Mouse (Mus musculus): ENCODE results near the gene Usp12. TPM values are rescaled to one million over a fixed set of nuclear protein-coding genes. Genes with fewer than 3 reads are reported as not detected.

Usp12 gene
- polyA plus RNA-seq, 1 experiment, result 30.3 TPM

DNA sequence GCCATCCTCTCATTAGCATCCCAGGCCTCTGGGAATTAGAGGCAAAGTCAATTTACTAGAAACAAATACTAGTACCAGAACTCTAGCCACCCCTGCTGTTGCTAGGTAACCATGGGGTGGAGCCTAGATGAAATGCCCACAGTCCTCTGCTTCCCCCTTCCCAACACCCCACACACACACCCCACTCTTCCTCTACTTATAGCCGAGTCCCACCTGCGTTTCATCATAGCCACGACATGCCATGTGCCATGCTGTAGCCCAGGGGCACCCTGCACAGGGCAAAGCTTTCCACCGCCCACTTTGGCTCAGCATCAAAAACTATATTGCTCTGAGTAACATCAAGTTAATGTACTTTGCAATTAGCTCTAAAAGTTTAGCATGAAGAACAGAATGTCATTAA lies 67.8 kb downstream of the Usp12 start:
- TF ChIP-seq POLR2A (IDR thresholded peaks at IDR 0.05; ENCODE audit: low read depth, low read length) (no peak), CTCF (IDR thresholded peaks at IDR 0.05; ENCODE audit: borderline replicate concordance, insufficient read depth, low read length) (no peak)
- H3K4me1 ChIP-seq (ENCODE audit: control insufficient read depth, insufficient read depth, low read length), result 0 out of 2 replicates have a peak, but pooled peaks cover 4% of the 10 kb centered on the region
- H3K27ac ChIP-seq (ENCODE audit: insufficient read depth, low read length), result no peak overlapping the region
- H3K4me3 ChIP-seq (ENCODE audit: insufficient read depth, low read length), result no peak overlapping the region

- H3K4me1 ChIP-seq (ENCODE audit: control insufficient read depth, insufficient read depth, low read length), result peaks cover 8% of the 10 kb centered on the region; the same call in 1 of the 2 replicates
- no peak overlapping the region for H3K27ac ChIP-seq (ENCODE audit: insufficient read depth, low read length)
- no peak overlapping the region for H3K4me3 ChIP-seq (ENCODE audit: insufficient read depth, low read length)
- no peak for TF ChIP-seq POLR2A (IDR thresholded peaks at IDR 0.05; ENCODE audit: low read depth, low read length)
Observed at GRCm38 (mm10) chr5:146724956-146725355, 69.8 kb downstream of the Usp12 start.

DNA sequence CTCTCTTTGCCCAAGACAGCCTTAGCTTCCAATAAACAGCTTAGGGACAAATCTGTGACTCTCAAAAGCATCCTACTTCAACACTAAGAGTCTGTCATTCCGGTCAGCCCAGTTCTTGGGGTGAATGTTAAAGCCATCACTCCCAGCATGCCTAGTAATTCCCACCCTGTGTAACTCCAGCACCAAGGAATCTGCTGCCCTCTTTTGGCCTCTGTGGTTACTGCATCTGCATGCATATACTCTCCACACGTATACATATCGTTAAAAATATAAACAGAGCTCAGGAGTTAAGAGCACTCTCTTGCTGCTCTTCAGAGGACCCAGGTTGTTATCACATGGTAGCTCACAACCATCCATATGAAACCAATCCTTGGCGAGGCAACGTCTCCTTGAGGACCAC lies 71.4 kb downstream of the Usp12 start:
- TF ChIP-seq CTCF (IDR thresholded peaks at IDR 0.05; ENCODE audit: borderline replicate concordance, insufficient read depth, low read length) (no peak), POLR2A (IDR thresholded peaks at IDR 0.05; ENCODE audit: low read depth, low read length) (no peak)
- H3K4me3 ChIP-seq (ENCODE audit: insufficient read depth, low read length), result no peak overlapping the region
- peaks cover 8% of the 10 kb centered on the region; the same call in 1 of the 2 replicates for H3K4me1 ChIP-seq (ENCODE audit: control insufficient read depth, insufficient read depth, low read length)
- H3K27ac ChIP-seq (ENCODE audit: insufficient read depth, low read length), result no peak overlapping the region

GRCm38 (mm10) chr5:146722226-146722625 lies 72.6 kb downstream of the Usp12 start:
- Histone ChIP-seq H3K4me1 (ENCODE audit: control insufficient read depth, insufficient read depth, low read length) (peaks cover 8% of the 10 kb centered on the region; the same call in 1 of the 2 replicates), H3K4me3 (ENCODE audit: insufficient read depth, low read length) (no peak overlapping the region), H3K27ac (ENCODE audit: insufficient read depth, low read length) (no peak overlapping the region)
- TF ChIP-seq CTCF (IDR thresholded peaks at IDR 0.05; ENCODE audit: borderline replicate concordance, insufficient read depth, low read length) (no peak), POLR2A (IDR thresholded peaks at IDR 0.05; ENCODE audit: low read depth, low read length) (no peak)

DNA sequence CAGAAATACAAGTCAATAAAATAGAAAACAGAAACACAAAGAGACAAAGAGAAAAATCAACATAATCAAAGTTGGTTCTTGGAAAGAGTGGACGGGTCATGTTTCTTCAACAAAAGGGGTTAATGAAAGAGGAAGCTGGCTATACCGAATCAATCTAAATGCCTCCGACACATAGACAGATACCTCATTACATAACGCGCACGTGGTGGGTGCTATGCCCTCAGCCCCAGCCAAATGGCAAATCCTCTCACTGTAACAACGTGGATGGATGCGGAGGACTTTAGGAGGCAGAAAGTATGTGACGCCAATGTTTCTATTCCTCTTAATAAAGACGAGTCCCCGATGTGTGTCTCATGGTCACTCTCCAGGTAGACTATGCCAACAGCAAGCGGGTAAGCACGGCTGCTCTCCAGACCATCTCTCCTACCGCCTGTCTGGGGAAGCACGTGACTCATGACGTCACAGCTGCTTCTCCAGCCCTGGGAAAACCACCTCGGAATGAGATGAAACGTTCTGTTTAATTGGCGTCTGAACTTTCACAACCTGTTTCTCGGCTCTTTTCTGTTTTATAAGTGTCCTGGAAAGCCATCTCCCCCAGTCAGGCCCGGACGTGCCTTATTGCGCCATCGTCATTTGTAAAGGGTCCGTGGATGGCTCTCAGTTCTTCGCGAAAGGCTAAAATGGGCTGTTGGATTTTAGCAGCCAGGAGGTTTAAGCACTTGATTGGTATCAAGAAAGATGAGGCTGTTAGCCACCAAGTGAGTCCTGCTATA lies 75.0 kb downstream of the Usp12 start:
- TF ChIP-seq CTCF (IDR thresholded peaks at IDR 0.05; ENCODE audit: borderline replicate concordance, insufficient read depth, low read length) (no peak), POLR2A (IDR thresholded peaks at IDR 0.05; ENCODE audit: low read depth, low read length) (no peak)
- Histone ChIP-seq H3K4me3 (ENCODE audit: insufficient read depth, low read length) (no peak overlapping the region), H3K4me1 (ENCODE audit: control insufficient read depth, insufficient read depth, low read length) (peaks cover 8% of the 10 kb centered on the region; the same call in 1 of the 2 replicates)

GRCm38 (mm10) chr5:146713836-146714235 lies 81.0 kb downstream of the Usp12 start:
- no peak overlapping the region for H3K4me3 ChIP-seq (ENCODE audit: insufficient read depth, low read length)
- H3K27ac ChIP-seq (ENCODE audit: insufficient read depth, low read length), result no peak overlapping the region
- no peaks in the 10 kb centered on the region for H3K4me1 ChIP-seq (ENCODE audit: control insufficient read depth, insufficient read depth, low read length)
- TF ChIP-seq CTCF (IDR thresholded peaks at IDR 0.05; ENCODE audit: borderline replicate concordance, insufficient read depth, low read length), result no peak
- TF ChIP-seq POLR2A (IDR thresholded peaks at IDR 0.05; ENCODE audit: low read depth, low read length), result no peak

More for the DNA sequence above, 75.0 kb downstream of the Usp12 start:
- no peak overlapping the region for H3K27ac ChIP-seq (ENCODE audit: insufficient read depth, low read length)

GRCm38 (mm10) chr5:146713088-146713487 lies 81.7 kb downstream of the Usp12 start:
- no peak overlapping the region for H3K27ac ChIP-seq (ENCODE audit: insufficient read depth, low read length)

DNA sequence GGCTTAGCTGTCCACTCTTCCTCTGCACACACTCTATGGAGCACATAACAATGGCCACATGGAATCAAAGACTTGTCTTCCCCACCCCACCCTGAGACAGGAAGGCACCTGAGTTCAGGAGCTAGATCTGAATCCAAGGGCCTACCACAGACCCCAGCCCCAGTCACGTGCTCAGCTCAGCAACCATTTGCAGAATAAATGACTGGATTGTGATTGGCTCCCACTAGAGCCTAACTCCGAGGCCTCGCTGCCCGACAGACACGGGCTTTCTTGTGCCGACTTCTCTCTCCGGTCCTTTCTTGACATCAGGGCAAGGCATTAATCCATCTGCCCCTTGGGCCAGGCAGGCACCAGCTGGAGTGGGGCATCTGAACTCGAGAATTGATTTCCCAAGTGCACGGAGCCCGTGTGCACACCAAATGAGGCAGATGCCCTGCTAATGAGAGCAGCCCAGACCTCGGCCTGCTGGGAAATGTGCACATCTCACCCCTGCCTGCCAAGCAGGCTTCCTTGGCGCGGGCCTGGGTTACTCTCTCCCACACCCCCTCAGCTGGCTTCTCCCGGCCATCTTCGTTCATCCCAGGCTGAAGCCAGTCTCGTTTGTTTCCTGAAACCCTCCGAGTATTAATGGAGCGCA lies 82.4 kb downstream of the Usp12 start:
- Histone ChIP-seq H3K27ac (ENCODE audit: insufficient read depth, low read length) (no peak overlapping the region), H3K4me3 (ENCODE audit: insufficient read depth, low read length) (no peak overlapping the region), H3K4me1 (ENCODE audit: control insufficient read depth, insufficient read depth, low read length) (no peaks in the 10 kb centered on the region)
- TF ChIP-seq POLR2A (IDR thresholded peaks at IDR 0.05; ENCODE audit: low read depth, low read length) (no peak), CTCF (IDR thresholded peaks at IDR 0.05; ENCODE audit: borderline replicate concordance, insufficient read depth, low read length) (no peak)

More at GRCm38 (mm10) chr5:146713088-146713487, 81.7 kb downstream of the Usp12 start:
- Histone ChIP-seq H3K4me1 (ENCODE audit: control insufficient read depth, insufficient read depth, low read length) (no peaks in the 10 kb centered on the region), H3K4me3 (ENCODE audit: insufficient read depth, low read length) (no peak overlapping the region)
- TF ChIP-seq CTCF (IDR thresholded peaks at IDR 0.05; ENCODE audit: borderline replicate concordance, insufficient read depth, low read length), result no peak
- TF ChIP-seq POLR2A (IDR thresholded peaks at IDR 0.05; ENCODE audit: low read depth, low read length), result no peak

- TF ChIP-seq CTCF (IDR thresholded peaks at IDR 0.05; ENCODE audit: borderline replicate concordance, insufficient read depth, low read length), result no peak
- no peak for TF ChIP-seq POLR2A (IDR thresholded peaks at IDR 0.05; ENCODE audit: low read depth, low read length)
- H3K27ac ChIP-seq (ENCODE audit: insufficient read depth, low read length), result no peak overlapping the region
- no peak overlapping the region for H3K4me3 ChIP-seq (ENCODE audit: insufficient read depth, low read length)
- no peaks in the 10 kb centered on the region for H3K4me1 ChIP-seq (ENCODE audit: control insufficient read depth, insufficient read depth, low read length)
Observed at GRCm38 (mm10) chr5:146709361-146709760, 85.4 kb downstream of the Usp12 start.

DNA sequence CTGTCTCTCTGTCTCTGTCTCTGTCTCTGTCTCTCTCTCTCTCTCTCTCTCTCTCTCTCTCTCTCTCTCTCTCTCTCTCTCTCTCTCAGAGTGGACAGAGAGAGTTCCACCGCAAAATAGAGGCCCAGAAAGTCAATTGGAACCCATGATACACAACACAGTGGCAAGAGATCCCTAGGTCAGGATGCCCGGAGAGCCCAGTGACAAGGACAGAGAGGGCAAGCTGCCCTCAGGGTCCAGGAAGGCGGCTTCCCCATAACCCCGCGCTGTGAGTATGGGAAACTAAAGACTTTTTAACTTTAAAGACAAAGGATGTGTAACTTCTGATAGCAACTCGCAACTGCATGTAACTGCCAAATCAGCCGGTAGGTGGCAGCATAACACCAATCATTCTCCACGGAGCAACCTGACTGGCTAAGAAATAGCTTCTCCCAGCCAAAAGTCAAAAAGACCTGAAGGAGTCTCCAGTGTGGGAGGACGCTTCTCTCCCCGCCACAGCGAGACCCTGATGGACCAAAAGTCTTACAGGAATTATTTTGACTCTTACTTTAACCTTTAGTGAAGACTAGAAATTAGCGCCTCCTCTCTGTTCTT lies 88.9 kb downstream of the Usp12 start:
- TF ChIP-seq POLR2A (IDR thresholded peaks at IDR 0.05; ENCODE audit: low read depth, low read length), result no peak
- TF ChIP-seq CTCF (IDR thresholded peaks at IDR 0.05; ENCODE audit: borderline replicate concordance, insufficient read depth, low read length), result peak; percentile 68; the same call in 1 of the 2 replicates
- H3K27ac ChIP-seq (ENCODE audit: insufficient read depth, low read length), result no peak overlapping the region

More for the DNA sequence above, 88.9 kb downstream of the Usp12 start:
- H3K4me1 ChIP-seq (ENCODE audit: control insufficient read depth, insufficient read depth, low read length), result no peaks in the 10 kb centered on the region
- no peak overlapping the region for H3K4me3 ChIP-seq (ENCODE audit: insufficient read depth, low read length)
